Mouse (Mus musculus) embryonic facial prominence, embryonic 14.5 days (tissue): ENCODE measurements around the gene 4930402H24Rik. TPM values are rescaled to one million over a fixed set of nuclear protein-coding genes. Genes with fewer than 3 reads are reported as not detected.
A peak's percentile ranks its signal among the peaks of the same experiment; 100 is the strongest.
"Not testable (repeated sequence)": the region's sequence is repeated elsewhere in the genome, so short reads cannot be mapped to it uniquely, and the experiment has no call there.

Experiments used
- ATAC-seq: fragments of 200-750 bp; cut with Nextera tagmentation; 2 replicates; pipeline ENCODE4 v1.8.0; 2017; ENCODE audit warnings: low read depth, moderate number of reproducible peaks, moderate TSS enrichment
- DNase-seq: peaks from one replicate; pipeline ENCODE4 v3.0.0-alpha.2; 2015; ENCODE audit warnings: low spot score
- H3K27ac ChIP-seq: fragments of 300-500 bp; sonication (generic); replicated peaks from 2 replicates; pipeline ENCODE4 v1.5.1; 2014; ENCODE audit warnings: low read depth, mild to moderate bottlenecking, low read length, moderate library complexity
- H3K27me3 ChIP-seq: fragments of 300-500 bp; sonication (generic); replicated peaks from 2 replicates; pipeline ENCODE4 v1.6.1; 2014; ENCODE audit warnings: low read length; ENCODE audit not compliant: control insufficient read depth, insufficient read depth
- H3K36me3 ChIP-seq: fragments of 300-500 bp; sonication (generic); 2 replicates; pipeline ENCODE4 v1.6.1; 2014; ENCODE audit warnings: low read length, mixed read lengths; ENCODE audit not compliant: control insufficient read depth, insufficient read depth
- H3K4me1 ChIP-seq: fragments of 300-500 bp; sonication (generic); 2 replicates; pipeline ENCODE4 v1.6.1; 2014; ENCODE audit warnings: antibody characterized with exemption, low read length; ENCODE audit not compliant: control insufficient read depth, insufficient read depth
- H3K4me2 ChIP-seq: fragments of 300-500 bp; sonication (generic); 2 replicates; pipeline ENCODE4 v1.6.1; 2014; ENCODE audit warnings: low read depth, mild to moderate bottlenecking, low read length, moderate library complexity, mixed read lengths
- H3K4me3 ChIP-seq: fragments of 300-500 bp; sonication (generic); 2 replicates; pipeline ENCODE4 v1.5.1; 2014; ENCODE audit warnings: low read depth, mild to moderate bottlenecking, low read length
- H3K9ac ChIP-seq: fragments of 300-500 bp; sonication (generic); 2 replicates; pipeline ENCODE4 v1.6.1; 2014; ENCODE audit warnings: low read depth, mild to moderate bottlenecking, low read length, moderate library complexity, mixed read lengths
- H3K9me3 ChIP-seq: fragments of 300-500 bp; sonication (generic); 2 replicates; pipeline ENCODE4 v1.6.1; 2016; ENCODE audit warnings: low read length; ENCODE audit not compliant: control insufficient read depth
- WGBS: fragments of 180-500 bp; shearing (Covaris S2); extraction: QIAGEN DNeasy Blood & Tissue Kit; methylation state at CpG from one replicate; pipeline ENCODE4 v1.1.7; 2014; 5-methylcytosine and 5-hydroxymethylcytosine counted together
- polyA plus RNA-seq: library from polyadenylated mRNA; unstranded; fragments of >200 nt; fragmentation: Nextera tagmentation; extraction: Ambion mirVana; gene quantifications from 2 replicates; pipeline ENCODE4 v1.2.1, GENCODE M21; 2014

4930402H24Rik gene
- polyA plus RNA-seq, 1 experiment from 2014 or later, result 33.0 TPM

- Histone ChIP-seq H3K4me1 (no peaks in the 10 kb centered on the region), H3K9me3 (no peaks in the 10 kb centered on the region), H3K36me3 (peaks cover 21% of the 10 kb centered on the region; the same call in 1 of the 2 replicates), H3K27ac (no peak overlapping the region), H3K27me3 (no peaks in the 10 kb centered on the region), H3K4me3 (no peak overlapping the region), H3K4me2 (no peak overlapping the region), H3K9ac (no peak overlapping the region)
- DNase-seq, result peak; percentile 25
- 58% methylated on average over 1 of the region's 1 CpGs for WGBS
- ATAC-seq, result no peak
Observed at GRCm38 (mm10) chr2:130832582-130832981, 73.6 kb downstream of the 4930402H24Rik start.

- Histone ChIP-seq H3K4me2 (no peak overlapping the region), H3K36me3 (peaks cover 21% of the 10 kb centered on the region; the same call in 1 of the 2 replicates), H3K27me3 (no peaks in the 10 kb centered on the region), H3K27ac (no peak overlapping the region), H3K4me3 (no peak overlapping the region), H3K4me1 (no peaks in the 10 kb centered on the region), H3K9ac (no peak overlapping the region), H3K9me3 (no peaks in the 10 kb centered on the region)
- no peak for DNase-seq
- no peak for ATAC-seq
- 65% methylated on average over 2 of the region's 2 CpGs for WGBS
Observed at GRCm38 (mm10) chr2:130832012-130832411, 74.2 kb downstream of the 4930402H24Rik start.

GRCm38 (mm10) chr2:130830236-130830635 lies 76.0 kb downstream of the 4930402H24Rik start:
- H3K36me3 ChIP-seq, result peaks cover 16% of the 10 kb centered on the region; the same call in 1 of the 2 replicates
- H3K4me3 ChIP-seq, result no peak overlapping the region
- H3K27ac ChIP-seq, result no peak overlapping the region
- H3K9ac ChIP-seq, result no peak overlapping the region
- no peak overlapping the region for H3K4me2 ChIP-seq
- H3K27me3 ChIP-seq, result no peaks in the 10 kb centered on the region
- DNase-seq (no peak), ATAC-seq (no peak)
- 82% methylated on average over 3 of the region's 3 CpGs for WGBS
- no peaks in the 10 kb centered on the region for H3K9me3 ChIP-seq
- no peaks in the 10 kb centered on the region for H3K4me1 ChIP-seq

- H3K4me2 ChIP-seq, result no peak overlapping the region
- H3K4me1 ChIP-seq, result no peaks in the 10 kb centered on the region
- no peaks in the 10 kb centered on the region for H3K27me3 ChIP-seq
- DNase-seq (no peak), ATAC-seq (no peak)
- H3K9ac ChIP-seq, result no peak overlapping the region
- WGBS, result 81% methylated on average over 4 of the region's 4 CpGs
- H3K36me3 ChIP-seq, result 0 out of 2 replicates have a peak, but pooled peaks cover 9% of the 10 kb centered on the region
- no peaks in the 10 kb centered on the region for H3K9me3 ChIP-seq
- H3K27ac ChIP-seq, result no peak overlapping the region
- H3K4me3 ChIP-seq, result no peak overlapping the region
Observed at GRCm38 (mm10) chr2:130829496-130829895, 76.7 kb downstream of the 4930402H24Rik start.

- no peaks in the 10 kb centered on the region for H3K27me3 ChIP-seq
- H3K9ac ChIP-seq, result no peak overlapping the region
- no peaks in the 10 kb centered on the region for H3K4me1 ChIP-seq
- 0 out of 2 replicates have a peak, but pooled peaks cover 9% of the 10 kb centered on the region for H3K36me3 ChIP-seq
- DNase-seq (no peak), ATAC-seq (no peak)
- H3K9me3 ChIP-seq, result no peaks in the 10 kb centered on the region
- H3K27ac ChIP-seq, result no peak overlapping the region
- H3K4me2 ChIP-seq, result no peak overlapping the region
- H3K4me3 ChIP-seq, result no peak overlapping the region
- WGBS, result 89% methylated on average over 1 of the region's 1 CpGs
Observed at GRCm38 (mm10) chr2:130828668-130829067, 77.5 kb downstream of the 4930402H24Rik start.

- not testable (repeated sequence) for DNase-seq, H3K27me3 ChIP-seq, ATAC-seq, H3K4me2 ChIP-seq, H3K27ac ChIP-seq, H3K4me1 ChIP-seq, H3K4me3 ChIP-seq, H3K9me3 ChIP-seq, H3K9ac ChIP-seq, H3K36me3 ChIP-seq
- 94% methylated on average over 3 of the region's 3 CpGs for WGBS
Observed at GRCm38 (mm10) chr2:130828066-130828465, 78.1 kb downstream of the 4930402H24Rik start.

GRCm38 (mm10) chr2:130827410-130827809 lies 78.8 kb downstream of the 4930402H24Rik start:
- WGBS, result 69% methylated on average over 2 of the region's 2 CpGs
- ATAC-seq (no peak), DNase-seq (no peak)
- H3K4me3 ChIP-seq, result no peak overlapping the region
- no peaks in the 10 kb centered on the region for H3K27me3 ChIP-seq
- no peaks in the 10 kb centered on the region for H3K4me1 ChIP-seq
- 0 out of 2 replicates have a peak, but pooled peaks cover 9% of the 10 kb centered on the region for H3K36me3 ChIP-seq
- no peak overlapping the region for H3K27ac ChIP-seq
- H3K9ac ChIP-seq, result no peak overlapping the region
- H3K9me3 ChIP-seq, result no peaks in the 10 kb centered on the region
- no peak overlapping the region for H3K4me2 ChIP-seq

- WGBS, result 44% methylated on average over 11 of the region's 11 CpGs
Observed at GRCm38 (mm10) chr2:130818838-130819647, 87.2 kb downstream of the 4930402H24Rik start.

GRCm38 (mm10) chr2:130817865-130818264 lies 88.3 kb downstream of the 4930402H24Rik start:
- WGBS, result 79% methylated on average over 1 of the region's 1 CpGs
- Histone ChIP-seq H3K9ac (no peak overlapping the region), H3K4me2 (no peak overlapping the region), H3K27ac (no peak overlapping the region), H3K36me3 (peaks cover 49% of the 10 kb centered on the region), H3K9me3 (no peaks in the 10 kb centered on the region), H3K4me1 (0 out of 2 replicates have a peak, but pooled peaks cover 4% of the 10 kb centered on the region), H3K27me3 (no peaks in the 10 kb centered on the region), H3K4me3 (no peak overlapping the region)
- DNase-seq (no peak), ATAC-seq (no peak)

More at GRCm38 (mm10) chr2:130818838-130819647, 87.2 kb downstream of the 4930402H24Rik start:
- H3K9ac ChIP-seq, result no peak overlapping the region
- H3K36me3 ChIP-seq, result peaks cover 37% of the 10 kb centered on the region
- H3K4me1 ChIP-seq, result 0 out of 2 replicates have a peak, but pooled peaks cover 4% of the 10 kb centered on the region
- H3K27ac ChIP-seq, result no peak overlapping the region
- H3K27me3 ChIP-seq, result no peaks in the 10 kb centered on the region
- H3K9me3 ChIP-seq, result no peaks in the 10 kb centered on the region
- ATAC-seq, result no peak
- no peak overlapping the region for H3K4me2 ChIP-seq
- DNase-seq, result peak; percentile 39
- no peak overlapping the region for H3K4me3 ChIP-seq
